Mouse (Mus musculus) heart, adult 9 months (tissue): ENCODE data around the gene Izumo1.
"Not testable (repeated sequence)": the region's sequence is repeated elsewhere in the genome, so short reads cannot be mapped to it uniquely, and the experiment has no call there.

Source experiments
- DNase-seq, 2 experiments: peaks; one replicate each; pipeline ENCODE4 v3.0.0; 2022; ENCODE audit warnings: low spot score in 2 of 2

Gene Izumo1

DNA sequence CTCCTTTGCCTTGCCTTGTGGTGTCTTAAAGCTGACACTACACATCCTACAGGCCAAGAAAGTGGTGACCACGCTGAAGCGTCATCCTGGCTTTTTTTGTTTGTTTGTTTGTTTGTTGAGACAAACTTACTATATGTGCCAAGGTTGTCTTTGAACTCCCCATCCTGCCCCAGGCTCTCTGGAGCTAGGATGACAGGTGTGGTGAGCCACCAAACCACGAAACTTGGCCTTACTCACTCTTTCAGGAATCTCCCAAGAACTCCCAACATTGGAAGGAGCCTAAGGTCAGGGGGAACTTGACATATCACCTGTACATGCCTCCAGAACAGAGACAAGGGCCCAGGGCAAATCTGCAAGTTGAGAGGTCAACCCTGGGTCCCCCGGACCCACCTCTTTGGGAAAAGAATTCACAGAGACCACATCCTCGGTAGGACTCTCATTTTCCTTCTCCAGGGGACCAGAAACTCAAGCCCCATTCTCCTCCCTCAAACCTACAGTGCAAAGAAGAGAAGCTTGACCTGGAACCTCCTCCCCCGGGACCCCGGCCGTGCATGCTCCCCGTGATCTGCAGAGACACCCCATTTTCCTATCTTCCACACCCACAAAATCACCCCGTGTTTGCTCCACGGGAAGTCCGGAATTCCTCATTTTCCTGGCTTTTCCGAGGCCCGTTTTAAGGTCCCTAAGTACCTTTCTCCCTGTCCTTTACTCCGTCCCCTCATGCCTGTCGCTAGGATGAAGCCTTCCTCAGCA is 21.1 kb downstream of the Izumo1 start:
- no peak for DNase-seq

GRCm38 (mm10) chr7:45643441-45644178 is 22.0 kb downstream of the Izumo1 start:
- peak; percentile 84 to 88 for DNase-seq

- DNase-seq: peak in 1 of 2 experiments; percentile 31
Observed at GRCm38 (mm10) chr7:45644183-45644582, 22.6 kb downstream of the Izumo1 start.

DNA sequence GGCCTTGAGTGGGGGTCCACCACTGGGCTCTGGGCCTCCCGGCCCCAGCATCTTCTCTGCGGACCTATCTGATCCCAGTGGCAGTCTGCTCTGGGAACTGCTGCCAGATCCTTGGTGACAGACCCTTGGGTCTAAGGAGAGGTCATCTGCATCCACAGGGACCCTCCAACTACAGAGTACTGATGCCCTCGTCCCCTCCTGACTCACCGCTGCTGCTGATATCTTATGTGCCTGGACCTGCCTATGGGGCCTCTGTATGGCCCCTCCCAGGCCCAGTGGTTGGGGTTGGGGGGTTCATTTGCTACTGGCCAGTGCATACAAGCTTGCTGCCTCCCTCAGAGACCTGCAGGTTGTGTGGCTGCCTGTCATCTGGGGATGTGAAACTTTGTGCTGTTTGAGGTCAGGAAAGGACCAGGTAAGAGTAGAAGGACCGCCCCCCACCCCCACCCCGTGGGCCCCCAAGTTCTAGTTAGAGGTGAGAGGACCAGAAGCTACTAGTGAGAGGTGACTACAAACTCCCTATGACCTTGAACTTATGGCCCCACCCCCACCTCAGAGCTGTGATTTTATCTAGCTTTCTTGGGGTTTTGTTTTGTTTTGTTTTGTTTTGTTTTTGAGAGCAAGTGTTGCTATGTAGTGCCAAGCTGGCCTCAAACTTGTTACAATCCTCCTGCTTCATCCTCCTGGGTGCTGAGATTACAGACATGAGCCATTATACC is 23.4 kb downstream of the Izumo1 start:
- DNase-seq: no peak

DNA sequence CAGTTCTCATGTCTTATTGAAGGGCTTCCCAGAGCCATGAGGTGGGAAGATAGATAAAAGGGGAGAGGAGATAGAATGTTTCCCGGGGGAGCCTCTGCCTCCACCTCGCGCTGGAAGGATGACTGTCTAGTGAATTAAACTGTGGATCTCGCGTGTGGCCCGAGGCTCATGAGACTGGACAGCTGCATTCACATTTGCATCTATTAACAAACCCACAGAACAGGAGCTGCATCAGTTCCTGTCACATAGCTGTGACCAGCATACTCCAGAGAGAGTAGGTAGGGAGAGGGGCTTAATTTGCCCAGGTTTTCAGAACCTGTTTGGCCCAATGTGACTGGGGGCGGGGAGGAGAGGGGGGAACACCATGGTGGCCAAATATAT is 24.0 kb downstream of the Izumo1 start:
- no peak for DNase-seq

DNA sequence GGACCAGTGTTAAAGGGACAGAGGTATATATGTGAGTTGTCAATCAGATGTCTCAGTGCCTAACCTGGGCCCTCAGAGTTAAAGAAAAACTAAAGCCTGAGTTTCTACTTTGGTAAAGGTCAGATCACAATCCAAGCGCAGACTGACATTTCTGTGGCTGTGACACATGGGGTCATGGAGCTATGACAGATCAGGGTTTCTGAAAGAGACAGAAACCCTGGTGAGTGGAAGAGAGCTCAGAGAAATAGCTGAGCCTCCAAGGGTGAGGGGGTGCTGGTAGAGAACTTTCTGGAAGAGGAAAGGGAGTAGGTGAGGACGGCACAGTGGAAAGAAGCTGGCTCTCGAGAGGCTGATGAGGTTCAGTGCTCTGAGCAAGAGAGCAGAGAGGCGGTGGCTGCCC is 25.1 kb downstream of the Izumo1 start:
- no peak for DNase-seq

GRCm38 (mm10) chr7:45649351-45649750 is 27.7 kb downstream of the Izumo1 start:
- peak; percentile 53 to 64 for DNase-seq

GRCm38 (mm10) chr7:45650484-45650883 is 28.9 kb downstream of the Izumo1 start:
- DNase-seq: not testable (repeated sequence)

- DNase-seq: no peak
Observed at GRCm38 (mm10) chr7:45654424-45655047, 32.9 kb downstream of the Izumo1 start.

GRCm38 (mm10) chr7:45660746-45661478 is 39.3 kb downstream of the Izumo1 start:
- DNase-seq: no peak

GRCm38 (mm10) chr7:45661702-45662101 is 40.1 kb downstream of the Izumo1 start:
- DNase-seq: not testable (repeated sequence)

DNA sequence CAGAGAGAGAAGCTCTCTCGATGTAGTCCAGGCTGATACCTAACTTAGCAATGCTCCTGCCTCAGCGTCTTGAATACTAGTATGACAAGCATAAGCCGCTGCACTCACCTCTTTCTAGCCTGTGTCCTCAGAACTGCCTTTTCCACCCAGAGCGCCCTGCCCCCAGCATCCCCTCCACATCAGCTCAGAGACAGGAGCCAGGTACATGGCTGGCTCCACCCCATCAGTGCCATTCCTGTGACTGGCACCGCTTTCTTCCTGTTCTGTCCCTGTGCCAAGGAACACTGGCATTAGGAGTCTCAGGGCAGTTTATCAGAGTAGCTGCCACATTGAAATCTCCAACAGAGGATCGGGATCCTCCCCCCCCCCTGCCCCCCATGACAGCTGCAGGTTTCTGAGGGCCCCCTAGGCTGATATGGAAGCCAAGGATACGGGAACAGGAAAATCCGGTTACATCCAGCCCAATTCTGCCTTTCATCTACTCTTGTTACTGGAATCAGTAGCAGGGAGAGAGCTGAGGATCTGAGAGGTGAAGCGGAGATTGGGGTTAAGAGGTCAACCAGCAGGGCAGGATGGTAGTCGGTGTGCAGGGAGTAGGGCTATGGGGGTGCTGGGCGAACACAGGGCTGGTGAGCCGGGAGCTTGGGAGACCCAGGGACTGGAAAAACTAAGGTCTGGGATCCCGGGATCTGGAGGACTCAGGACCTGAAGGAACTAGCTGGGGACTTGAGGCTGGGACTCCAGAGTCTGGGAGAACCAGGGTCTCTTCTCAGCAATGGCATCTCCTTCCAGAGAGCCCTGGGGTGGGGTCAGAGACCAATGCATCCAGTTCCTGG is 43.9 kb downstream of the Izumo1 start:
- DNase-seq: no peak

DNA sequence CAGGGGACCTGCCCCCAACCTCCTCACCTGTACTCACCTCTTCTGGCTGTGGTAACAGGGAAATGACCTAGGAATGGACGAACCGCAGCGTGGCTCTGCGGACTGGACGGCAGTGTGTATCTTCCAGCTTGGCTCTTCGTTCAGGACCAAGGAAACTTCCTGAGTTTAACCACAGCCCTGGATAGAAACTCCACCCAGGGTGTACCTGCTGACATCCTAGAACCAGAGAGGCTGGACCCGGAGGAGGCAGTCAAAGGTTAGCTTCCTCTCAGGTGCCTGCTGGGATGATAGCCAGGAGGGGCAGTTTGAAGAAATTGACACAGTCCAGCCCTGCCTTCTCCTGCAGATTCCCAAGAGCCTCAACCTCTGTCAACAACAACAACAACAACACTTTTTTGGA is 44.5 kb downstream of the Izumo1 start, which contains the start of gene Fut2:
TSS of gene Fut2 (minus strand) at position 234 of the 400 bp plus-strand sequence.
- no peak for DNase-seq

GRCm38 (mm10) chr7:45667761-45668160 is 46.1 kb downstream of the Izumo1 start:
- no peak for DNase-seq

- DNase-seq: no peak
Observed at GRCm38 (mm10) chr7:45668921-45669320, 47.3 kb downstream of the Izumo1 start.

DNA sequence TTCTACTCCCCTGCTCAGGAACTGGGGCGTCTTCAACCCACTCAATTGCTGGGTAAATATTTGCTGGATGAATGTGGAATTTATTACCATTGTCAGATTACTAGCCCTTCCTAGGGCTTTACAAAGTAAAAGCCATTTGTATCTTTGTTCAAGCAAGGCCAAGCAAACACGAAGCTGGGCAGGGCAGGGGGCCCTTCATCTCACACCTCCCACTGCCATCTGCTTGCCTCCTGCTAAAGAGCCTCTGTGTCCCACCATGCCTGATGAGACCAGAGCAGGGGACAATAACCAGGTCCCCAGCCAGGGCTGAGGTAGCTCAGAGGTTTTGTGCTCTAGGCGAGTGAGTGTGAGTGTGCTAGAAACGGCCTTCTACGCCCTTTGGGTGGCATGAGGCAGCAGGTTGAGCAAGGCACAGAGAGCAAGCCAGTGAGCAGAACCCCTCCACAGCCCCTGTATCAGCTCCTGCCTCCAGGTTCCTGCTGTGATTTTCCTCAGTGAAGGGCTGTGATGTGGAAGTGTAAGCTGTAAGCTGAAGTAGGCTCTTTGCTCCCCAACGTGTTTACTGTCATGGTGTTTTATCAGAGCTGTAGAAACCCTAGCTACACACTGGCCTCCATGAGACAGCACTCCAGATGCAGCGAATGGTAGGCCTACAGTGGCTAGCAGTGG is 56.1 kb downstream of the Izumo1 start:
- no peak for DNase-seq
